Mouse (Mus musculus) liver, embryonic 15.5 days (tissue): Measurements from ENCODE around the gene Col9a2. TPM values are rescaled to one million over a fixed set of nuclear protein-coding genes. Genes with fewer than 3 reads are reported as not detected.

Source experiments
- ATAC-seq: fragments of 200-750 bp; cut with Nextera tagmentation; 2 replicates; pipeline ENCODE4 v1.8.0; 2017; ENCODE audit warnings: moderate number of reproducible peaks, mild to moderate bottlenecking, moderate library complexity; ENCODE audit not compliant: insufficient read depth
- H3K27ac ChIP-seq: fragments of 300-500 bp; sonication (generic); replicated peaks from 2 replicates; pipeline ENCODE4 v1.5.1; 2015; ENCODE audit warnings: mild to moderate bottlenecking, inconsistent platforms
- H3K27me3 ChIP-seq: fragments of 300-500 bp; sonication (generic); 2 replicates; pipeline ENCODE4 v1.6.1; 2015; ENCODE audit warnings: mild to moderate bottlenecking, inconsistent platforms
- H3K36me3 ChIP-seq: fragments of 300-500 bp; sonication (generic); replicated peaks from 2 replicates; pipeline ENCODE4 v1.6.1; 2015; ENCODE audit warnings: moderate library complexity, mild to moderate bottlenecking, inconsistent platforms
- H3K4me1 ChIP-seq: fragments of 300-500 bp; sonication (generic); replicated peaks from 2 replicates; pipeline ENCODE4 v1.6.1; 2015; ENCODE audit warnings: inconsistent platforms
- H3K4me2 ChIP-seq: fragments of 300-500 bp; sonication (generic); 2 replicates; pipeline ENCODE4 v1.6.1; 2015; ENCODE audit warnings: moderate library complexity, mild to moderate bottlenecking, inconsistent platforms
- H3K4me3 ChIP-seq: fragments of 300-500 bp; sonication (generic); replicated peaks from 2 replicates; pipeline ENCODE4 v1.5.1; 2015; ENCODE audit warnings: mild to moderate bottlenecking, inconsistent platforms
- H3K9ac ChIP-seq: fragments of 300-500 bp; sonication (generic); 2 replicates; pipeline ENCODE4 v1.6.1; 2015; ENCODE audit warnings: moderate library complexity, mild to moderate bottlenecking, inconsistent platforms
- H3K9me3 ChIP-seq: fragments of 300-500 bp; sonication (generic); replicated peaks from 2 replicates; pipeline ENCODE4 v1.6.1; 2016; ENCODE audit warnings: inconsistent platforms
- WGBS: fragments of 180-500 bp; shearing (Covaris S2); methylation state at CpG from one replicate; pipeline ENCODE4 v1.1.7; 2015; ENCODE audit warnings: mixed read lengths; ENCODE audit not compliant: insufficient replicate concordance; 5-methylcytosine and 5-hydroxymethylcytosine counted together
- polyA plus RNA-seq: library from polyadenylated mRNA; unstranded; fragments of >200 nt; fragmentation: Nextera tagmentation; extraction: Ambion mirVana; gene quantifications from 2 replicates; pipeline ENCODE4 v1.2.1, GENCODE M21; 2015

Col9a2 gene
- polyA plus RNA-seq, 1 experiment from 2014 or later, result 2.7 TPM

DNA sequence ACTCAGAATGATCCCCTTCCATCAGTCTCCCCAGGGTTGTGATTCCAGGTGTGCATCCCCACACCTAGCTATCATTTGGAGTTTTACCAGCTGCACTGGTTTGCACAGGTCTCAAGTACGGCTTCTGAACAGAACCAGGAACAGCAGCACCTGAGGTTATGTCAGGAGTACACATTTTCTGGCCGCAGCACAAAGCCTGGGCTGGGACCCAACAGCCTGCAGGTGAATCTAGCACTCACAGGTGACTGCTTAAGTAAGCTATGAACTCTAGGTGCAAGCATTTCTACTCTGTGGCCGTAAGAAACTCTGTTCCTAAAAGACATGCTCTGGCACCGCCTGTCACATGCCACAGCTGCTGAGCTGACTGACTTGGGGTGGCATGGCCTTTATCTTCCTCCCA lies 51.0 kb downstream of the Col9a2 start:
- no peak overlapping the region for H3K4me3 ChIP-seq
- no peak for ATAC-seq
- H3K9me3 ChIP-seq, result no peaks in the 10 kb centered on the region
- H3K4me1 ChIP-seq, result no peaks in the 10 kb centered on the region
- H3K4me2 ChIP-seq, result no peak overlapping the region
- peaks cover 55% of the 10 kb centered on the region for H3K36me3 ChIP-seq
- no peaks in the 10 kb centered on the region for H3K27me3 ChIP-seq
- H3K9ac ChIP-seq, result no peak overlapping the region
- WGBS, result 75% methylated on average over 4 of the region's 4 CpGs
- no peak overlapping the region for H3K27ac ChIP-seq

DNA sequence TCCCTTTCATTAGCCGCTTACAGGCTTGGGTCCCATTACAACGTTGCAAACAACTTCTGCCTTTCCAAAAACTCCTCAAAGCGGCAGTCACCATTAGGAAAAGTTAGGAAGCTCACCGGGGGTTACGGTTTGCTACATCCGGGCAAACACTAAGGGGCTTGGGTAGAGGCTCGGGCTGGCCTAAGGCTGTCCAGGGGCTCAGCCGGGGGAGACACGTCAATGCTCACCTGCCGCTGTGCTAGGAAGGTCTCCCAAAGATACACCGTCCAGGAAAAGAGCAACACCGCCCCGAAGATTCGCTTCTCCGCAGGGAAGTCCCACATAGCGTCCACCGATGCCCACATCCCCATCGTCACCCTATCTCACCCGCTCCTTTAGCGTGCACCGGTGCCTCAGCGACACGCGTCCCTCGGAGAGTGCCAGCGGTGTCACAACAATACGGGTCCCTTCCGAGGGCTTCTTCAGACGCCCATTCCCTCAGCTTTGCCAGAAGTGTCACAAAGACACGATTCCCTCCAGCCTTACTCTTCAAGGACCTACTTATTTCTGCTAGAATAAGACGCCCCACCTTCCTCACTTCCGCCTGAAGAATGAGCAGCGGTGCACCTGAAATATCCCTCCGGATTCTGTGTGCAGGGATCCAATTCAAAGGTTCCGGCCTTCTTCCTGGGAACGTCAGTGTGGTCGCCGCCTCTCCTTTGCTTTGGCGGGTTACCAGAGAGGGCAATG lies 58.6 kb downstream of the Col9a2 start, which contains the start of gene Zmpste24:
Gene Zmpste24, minus strand, starts transcription at position 592 of the 729 bp plus-strand sequence.
- WGBS, result under 1% methylated on average over 39 of the region's 39 CpGs
- peak within 1 kb of the TSS; percentile 72 for H3K4me3 ChIP-seq
- H3K9me3 ChIP-seq, result no peaks in the 10 kb centered on the region
- H3K27me3 ChIP-seq, result no peaks in the 10 kb centered on the region
- H3K27ac ChIP-seq, result peak within 1 kb of the TSS; percentile 69
- peak within 1 kb of the TSS; percentile 75 for H3K4me2 ChIP-seq
- ATAC-seq, result peak; percentile 85
- peaks cover 20% of the 10 kb centered on the region for H3K36me3 ChIP-seq
- peak within 1 kb of the TSS; percentile 64 for H3K9ac ChIP-seq
- H3K4me1 ChIP-seq, result peaks cover 17% of the 10 kb centered on the region

DNA sequence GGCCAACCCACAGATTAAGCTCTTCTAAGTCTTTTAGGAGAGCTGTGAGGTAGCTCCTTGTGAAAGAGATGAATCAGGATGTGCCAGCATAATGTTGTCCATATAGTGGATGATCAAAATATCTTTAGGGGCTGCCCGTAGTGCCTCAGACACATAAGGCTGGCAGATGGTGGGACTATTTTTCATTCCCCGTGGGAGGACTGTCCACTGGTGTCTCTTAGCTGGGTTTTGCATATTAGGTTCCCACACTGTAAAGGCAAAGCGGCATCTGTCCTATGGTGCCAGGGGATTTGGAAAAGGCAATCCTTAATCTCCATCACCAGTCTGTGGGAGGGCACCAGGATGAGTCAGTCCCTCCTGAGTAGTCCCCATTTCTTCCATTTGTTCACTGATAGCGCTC lies 64.1 kb downstream of the Col9a2 start:
- 63% methylated on average over 4 of the region's 4 CpGs for WGBS
- Histone ChIP-seq H3K4me2 (no peak overlapping the region), H3K36me3 (no peaks in the 10 kb centered on the region), H3K4me3 (no peak overlapping the region), H3K4me1 (peaks cover 4% of the 10 kb centered on the region; the same call in 1 of the 2 replicates), H3K9ac (no peak overlapping the region), H3K27me3 (no peaks in the 10 kb centered on the region), H3K27ac (no peak overlapping the region), H3K9me3 (no peaks in the 10 kb centered on the region)
- ATAC-seq, result no peak

Other genes starting within 250 kb of the Col9a2 start
- gene Nfyc, start 207.8 kb upstream of the Col9a2 start, polyA plus RNA-seq, result 50.0 and 50.4 TPM in 2 replicates
- 0.20 and 0.24 TPM in 2 replicates for gene Rims3, start 184.6 kb upstream of the Col9a2 start, polyA plus RNA-seq
- gene Exo5, start 114.4 kb upstream of the Col9a2 start, polyA plus RNA-seq, result 6.2 and 7.0 TPM in 2 replicates
- gene Zfp69, start 87.7 kb upstream of the Col9a2 start, polyA plus RNA-seq, result 1.6 and 1.7 TPM in 2 replicates
- gene Smap2, start 22.1 kb upstream of the Col9a2 start, polyA plus RNA-seq, result 15.9 and 17.6 TPM in 2 replicates
- 20.3 and 21.1 TPM in 2 replicates for gene Zmpste24, start 58.9 kb downstream of the Col9a2 start, polyA plus RNA-seq
- gene Tmco2, start 69.8 kb downstream of the Col9a2 start, polyA plus RNA-seq, result not detected in 2 replicates
- 9.7 and 10.8 TPM in 2 replicates for gene Rlf, start 175.7 kb downstream of the Col9a2 start, polyA plus RNA-seq